Mouse (Mus musculus): Measurements from ENCODE around the gene Atp6v0d1. TPM values are rescaled to one million over a fixed set of nuclear protein-coding genes. Genes with fewer than 3 reads are reported as not detected.

Gene Atp6v0d1
- polyA plus RNA-seq, 1 experiment from 2014 or later = 82.9 TPM

GRCm38 (mm10) chr8:105517346-105517745, 48.5 kb downstream of the Atp6v0d1 start:
- Histone ChIP-seq H3K4me1 (ENCODE audit: control insufficient read depth, insufficient read depth, low read length) (peaks cover 37% of the 10 kb centered on the region), H3K4me3 (ENCODE audit: low read depth, low read length) (no peak overlapping the region), H3K4me2 (replicated peaks; ENCODE audit: low read depth, low read length) (no peak overlapping the region), H3K9ac (replicated peaks; ENCODE audit: low read depth, low read length) (no peak overlapping the region), H3K9me3 (ENCODE audit: control insufficient read depth, low read depth, low read length) (no peaks in the 10 kb centered on the region), H3K27me3 (ENCODE audit: control insufficient read depth, insufficient read depth, low read length) (no peaks in the 10 kb centered on the region), H3K36me3 (ENCODE audit: control insufficient read depth, insufficient read depth, low read length) (no peaks in the 10 kb centered on the region), H3K27ac (ENCODE audit: low read length) (no peak overlapping the region)
- 28% methylated on average over 8 of the region's 8 CpGs for WGBS
- no peak for ATAC-seq (ENCODE audit: insufficient number of reproducible peaks, insufficient read depth, low FRiP score, low read depth)

GRCm38 (mm10) chr8:105516018-105516645, 49.7 kb downstream of the Atp6v0d1 start:
- Histone ChIP-seq H3K9ac (replicated peaks; ENCODE audit: low read depth, low read length) (no peak overlapping the region), H3K27ac (ENCODE audit: low read length) (no peak overlapping the region), H3K4me1 (ENCODE audit: control insufficient read depth, insufficient read depth, low read length) (peaks cover 29% of the 10 kb centered on the region), H3K4me3 (ENCODE audit: low read depth, low read length) (no peak overlapping the region), H3K9me3 (ENCODE audit: control insufficient read depth, low read depth, low read length) (no peaks in the 10 kb centered on the region), H3K36me3 (ENCODE audit: control insufficient read depth, insufficient read depth, low read length) (no peaks in the 10 kb centered on the region), H3K27me3 (ENCODE audit: control insufficient read depth, insufficient read depth, low read length) (no peaks in the 10 kb centered on the region), H3K4me2 (replicated peaks; ENCODE audit: low read depth, low read length) (peak overlapping the region; percentile 35; the same call in 1 of the 2 replicates)
- 16% methylated on average over 12 of the region's 12 CpGs for WGBS
- ATAC-seq (ENCODE audit: insufficient number of reproducible peaks, insufficient read depth, low FRiP score, low read depth) = peak; percentile 53

- Histone ChIP-seq H3K4me2 (replicated peaks; ENCODE audit: low read depth, low read length) (no peak overlapping the region), H3K27me3 (ENCODE audit: control insufficient read depth, insufficient read depth, low read length) (no peaks in the 10 kb centered on the region), H3K27ac (ENCODE audit: low read length) (no peak overlapping the region), H3K4me3 (ENCODE audit: low read depth, low read length) (no peak overlapping the region), H3K9me3 (ENCODE audit: control insufficient read depth, low read depth, low read length) (no peaks in the 10 kb centered on the region), H3K9ac (replicated peaks; ENCODE audit: low read depth, low read length) (no peak overlapping the region), H3K36me3 (ENCODE audit: control insufficient read depth, insufficient read depth, low read length) (no peaks in the 10 kb centered on the region), H3K4me1 (ENCODE audit: control insufficient read depth, insufficient read depth, low read length) (peaks cover 27% of the 10 kb centered on the region; the same call in 1 of the 2 replicates)
- ATAC-seq (ENCODE audit: insufficient number of reproducible peaks, insufficient read depth, low FRiP score, low read depth) = no peak
- WGBS = 79% methylated on average over 5 of the region's 5 CpGs
Observed at GRCm38 (mm10) chr8:105514656-105515055, 51.2 kb downstream of the Atp6v0d1 start.

GRCm38 (mm10) chr8:105514194-105514593, 51.7 kb downstream of the Atp6v0d1 start:
- 90% methylated on average over 6 of the region's 6 CpGs for WGBS
- Histone ChIP-seq H3K9me3 (ENCODE audit: control insufficient read depth, low read depth, low read length) (no peaks in the 10 kb centered on the region), H3K36me3 (ENCODE audit: control insufficient read depth, insufficient read depth, low read length) (no peaks in the 10 kb centered on the region), H3K4me1 (ENCODE audit: control insufficient read depth, insufficient read depth, low read length) (peaks cover 24% of the 10 kb centered on the region; the same call in 1 of the 2 replicates), H3K27me3 (ENCODE audit: control insufficient read depth, insufficient read depth, low read length) (no peaks in the 10 kb centered on the region), H3K4me2 (replicated peaks; ENCODE audit: low read depth, low read length) (no peak overlapping the region), H3K9ac (replicated peaks; ENCODE audit: low read depth, low read length) (no peak overlapping the region), H3K27ac (ENCODE audit: low read length) (no peak overlapping the region), H3K4me3 (ENCODE audit: low read depth, low read length) (no peak overlapping the region)
- no peak for ATAC-seq (ENCODE audit: insufficient number of reproducible peaks, insufficient read depth, low FRiP score, low read depth)

GRCm38 (mm10) chr8:105509997-105510735, 55.7 kb downstream of the Atp6v0d1 start:
- H3K4me1 ChIP-seq (ENCODE audit: control insufficient read depth, insufficient read depth, low read length) = peaks cover 18% of the 10 kb centered on the region; the same call in 1 of the 2 replicates

GRCm38 (mm10) chr8:105508758-105509157, 57.1 kb downstream of the Atp6v0d1 start:
- WGBS = 65% methylated on average over 2 of the region's 2 CpGs
- Histone ChIP-seq H3K27me3 (ENCODE audit: control insufficient read depth, insufficient read depth, low read length) (no peaks in the 10 kb centered on the region), H3K4me2 (replicated peaks; ENCODE audit: low read depth, low read length) (no peak overlapping the region), H3K27ac (ENCODE audit: low read length) (no peak overlapping the region), H3K9me3 (ENCODE audit: control insufficient read depth, low read depth, low read length) (no peaks in the 10 kb centered on the region), H3K4me3 (ENCODE audit: low read depth, low read length) (no peak overlapping the region), H3K9ac (replicated peaks; ENCODE audit: low read depth, low read length) (no peak overlapping the region), H3K4me1 (ENCODE audit: control insufficient read depth, insufficient read depth, low read length) (peaks cover 18% of the 10 kb centered on the region; the same call in 1 of the 2 replicates), H3K36me3 (ENCODE audit: control insufficient read depth, insufficient read depth, low read length) (no peaks in the 10 kb centered on the region)
- ATAC-seq (ENCODE audit: insufficient number of reproducible peaks, insufficient read depth, low FRiP score, low read depth) = no peak

More at GRCm38 (mm10) chr8:105509997-105510735, 55.7 kb downstream of the Atp6v0d1 start:
- H3K9me3 ChIP-seq (ENCODE audit: control insufficient read depth, low read depth, low read length) = no peaks in the 10 kb centered on the region
- WGBS = 37% methylated on average over 12 of the region's 12 CpGs
- H3K4me2 ChIP-seq (replicated peaks; ENCODE audit: low read depth, low read length) = no peak overlapping the region
- H3K36me3 ChIP-seq (ENCODE audit: control insufficient read depth, insufficient read depth, low read length) = no peaks in the 10 kb centered on the region
- peak overlapping the region; percentile 29; the same call in 1 of the 2 replicates for H3K27ac ChIP-seq (ENCODE audit: low read length)
- H3K27me3 ChIP-seq (ENCODE audit: control insufficient read depth, insufficient read depth, low read length) = no peaks in the 10 kb centered on the region
- H3K4me3 ChIP-seq (ENCODE audit: low read depth, low read length) = no peak overlapping the region
- no peak overlapping the region for H3K9ac ChIP-seq (replicated peaks; ENCODE audit: low read depth, low read length)
- ATAC-seq (ENCODE audit: insufficient number of reproducible peaks, insufficient read depth, low FRiP score, low read depth) = peak; percentile 72; the same call in 1 of the 2 replicates

GRCm38 (mm10) chr8:105506977-105507376, 58.9 kb downstream of the Atp6v0d1 start:
- ATAC-seq (ENCODE audit: insufficient number of reproducible peaks, insufficient read depth, low FRiP score, low read depth) = no peak
- no peak overlapping the region for H3K4me3 ChIP-seq (ENCODE audit: low read depth, low read length)
- no peaks in the 10 kb centered on the region for H3K9me3 ChIP-seq (ENCODE audit: control insufficient read depth, low read depth, low read length)
- H3K36me3 ChIP-seq (ENCODE audit: control insufficient read depth, insufficient read depth, low read length) = no peaks in the 10 kb centered on the region
- WGBS = 67% methylated on average over 6 of the region's 6 CpGs
- H3K4me2 ChIP-seq (replicated peaks; ENCODE audit: low read depth, low read length) = no peak overlapping the region
- H3K9ac ChIP-seq (replicated peaks; ENCODE audit: low read depth, low read length) = no peak overlapping the region
- no peaks in the 10 kb centered on the region for H3K27me3 ChIP-seq (ENCODE audit: control insufficient read depth, insufficient read depth, low read length)
- no peak overlapping the region for H3K27ac ChIP-seq (ENCODE audit: low read length)
- peaks cover 18% of the 10 kb centered on the region; the same call in 1 of the 2 replicates for H3K4me1 ChIP-seq (ENCODE audit: control insufficient read depth, insufficient read depth, low read length)

- H3K9me3 ChIP-seq (ENCODE audit: control insufficient read depth, low read depth, low read length) = no peaks in the 10 kb centered on the region
- no peak overlapping the region for H3K27ac ChIP-seq (ENCODE audit: low read length)
- H3K9ac ChIP-seq (replicated peaks; ENCODE audit: low read depth, low read length) = no peak overlapping the region
- 90% methylated on average over 3 of the region's 3 CpGs for WGBS
- H3K4me1 ChIP-seq (ENCODE audit: control insufficient read depth, insufficient read depth, low read length) = peaks cover 10% of the 10 kb centered on the region; the same call in 1 of the 2 replicates
- H3K4me3 ChIP-seq (ENCODE audit: low read depth, low read length) = no peak overlapping the region
- no peak for ATAC-seq (ENCODE audit: insufficient number of reproducible peaks, insufficient read depth, low FRiP score, low read depth)
- no peaks in the 10 kb centered on the region for H3K27me3 ChIP-seq (ENCODE audit: control insufficient read depth, insufficient read depth, low read length)
- H3K4me2 ChIP-seq (replicated peaks; ENCODE audit: low read depth, low read length) = no peak overlapping the region
- no peaks in the 10 kb centered on the region for H3K36me3 ChIP-seq (ENCODE audit: control insufficient read depth, insufficient read depth, low read length)
Observed at GRCm38 (mm10) chr8:105504617-105505016, 61.2 kb downstream of the Atp6v0d1 start.

Measured in stomach, embryonic 14.5 days (tissue).